Mouse (Mus musculus): ENCODE measurements at regions not wholly inside any gene's neighbourhood (a gene's known extent, or its start where the extent isn't known, plus 50 kb on each side); places are given as distances from the start of the nearest gene placed in this dataset.

GRCm38 (mm10) chr13:57189246-57189645, 293.5 kb upstream of the Trpc7 start:
- in situ Hi-C loops (cut with MboI, MseI), result no loop called here

GRCm38 (mm10) chr13:57186168-57186567, 290.4 kb upstream of the Trpc7 start:
- in situ Hi-C loops (cut with MboI, MseI), result no loop called here

DNA sequence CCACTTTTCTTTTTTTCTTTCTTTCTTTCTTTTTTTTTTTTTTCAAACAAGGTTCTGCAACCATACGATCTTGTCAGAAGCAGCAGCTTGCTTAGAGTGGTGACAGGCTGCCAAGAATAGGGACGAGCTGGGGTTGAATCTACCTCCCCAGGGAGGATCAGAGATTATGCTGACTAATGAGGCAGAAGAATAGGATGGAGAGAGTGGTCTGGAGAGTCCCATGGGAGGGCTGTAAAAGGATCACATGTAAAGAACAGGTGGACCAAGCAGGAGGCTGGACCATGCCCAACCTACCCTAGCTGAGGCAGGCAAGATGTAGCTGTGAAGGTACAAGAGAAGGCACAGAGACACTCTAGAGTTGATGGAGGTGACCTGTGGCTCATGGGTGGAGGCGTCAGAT, 274.4 kb upstream of the Trpc7 start:
- in situ Hi-C loops (cut with MboI, MseI), result no loop called here

- in situ Hi-C loops (cut with MboI, MseI), result no loop called here
Observed at GRCm38 (mm10) chr13:57169621-57170020, 273.8 kb upstream of the Trpc7 start.

- in situ Hi-C loops (cut with MboI, MseI), result no loop called here
Observed at GRCm38 (mm10) chr13:57165367-57165766, 269.6 kb upstream of the Trpc7 start.

- in situ Hi-C loops (cut with MboI, MseI), result no loop called here
Observed at GRCm38 (mm10) chr13:57152787-57153186, 257.0 kb upstream of the Trpc7 start.

DNA sequence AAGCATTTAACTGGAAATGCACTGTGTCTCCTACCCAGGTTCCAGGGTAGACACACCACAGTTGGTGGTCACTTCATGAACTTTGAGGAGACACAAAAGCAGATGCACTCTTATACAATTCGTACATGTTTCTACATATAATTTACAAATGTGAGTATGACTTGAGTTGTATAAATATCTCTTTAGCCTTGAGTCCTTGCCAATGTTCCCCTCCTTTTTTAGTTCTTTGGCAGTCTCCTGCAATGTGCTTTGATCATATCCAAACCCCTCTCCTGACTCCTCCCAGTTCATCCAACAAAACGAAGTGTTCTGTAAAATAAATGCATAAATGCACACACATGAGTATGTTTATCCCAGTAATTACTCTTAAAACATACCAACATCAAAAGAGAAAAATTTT, 251.8 kb upstream of the Trpc7 start:
- in situ Hi-C loops (cut with MboI, MseI), result no loop called here

DNA sequence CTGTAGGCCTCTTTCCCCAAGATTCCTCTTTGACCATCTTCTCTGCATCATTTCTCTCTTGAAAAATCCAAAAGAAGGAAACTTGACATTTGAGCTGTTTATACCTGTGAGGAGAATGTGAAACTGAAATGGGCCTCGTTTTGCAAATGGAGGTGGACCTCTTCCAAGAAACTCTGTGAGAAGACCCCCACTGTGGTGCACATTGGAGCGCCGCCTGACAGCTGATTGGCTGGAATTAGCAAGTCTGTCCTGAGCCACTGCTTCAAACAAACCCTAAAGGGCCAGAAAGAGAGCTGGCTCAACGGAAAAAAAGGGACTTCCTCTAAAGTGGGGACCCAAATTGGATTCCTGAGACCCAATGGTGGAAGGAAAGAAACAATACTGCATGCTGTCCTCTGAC, 250.9 kb upstream of the Trpc7 start:
- in situ Hi-C loops (cut with MboI, MseI), result no loop called here

- in situ Hi-C loops (cut with MboI, MseI), result no loop called here
Observed at GRCm38 (mm10) chr13:57145782-57146181, 250.0 kb upstream of the Trpc7 start.

DNA sequence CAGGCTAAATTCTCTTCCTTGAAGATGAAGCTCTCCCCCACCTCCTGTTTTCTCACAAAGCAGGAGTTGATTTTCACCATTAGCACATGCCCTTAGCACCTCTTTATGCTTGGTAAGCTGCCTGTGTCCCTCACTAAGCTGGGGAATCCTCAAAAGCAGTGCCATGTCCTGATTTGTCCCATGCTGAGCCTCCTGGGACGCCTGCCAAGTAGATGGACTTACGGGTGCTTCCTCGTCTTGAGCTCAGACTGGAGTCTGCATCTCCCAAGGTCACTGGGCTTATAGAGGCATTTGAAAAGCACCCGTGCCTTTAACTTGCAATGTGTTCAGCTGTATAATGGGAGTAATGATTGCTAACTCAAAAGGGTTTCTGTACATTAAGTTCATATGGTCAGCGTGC, 247.1 kb upstream of the Trpc7 start:
- in situ Hi-C loops (cut with MboI, MseI), result no loop called here

- in situ Hi-C loops (cut with MboI, MseI), result no loop called here
Observed at GRCm38 (mm10) chr13:57142441-57142840, 246.6 kb upstream of the Trpc7 start.

DNA sequence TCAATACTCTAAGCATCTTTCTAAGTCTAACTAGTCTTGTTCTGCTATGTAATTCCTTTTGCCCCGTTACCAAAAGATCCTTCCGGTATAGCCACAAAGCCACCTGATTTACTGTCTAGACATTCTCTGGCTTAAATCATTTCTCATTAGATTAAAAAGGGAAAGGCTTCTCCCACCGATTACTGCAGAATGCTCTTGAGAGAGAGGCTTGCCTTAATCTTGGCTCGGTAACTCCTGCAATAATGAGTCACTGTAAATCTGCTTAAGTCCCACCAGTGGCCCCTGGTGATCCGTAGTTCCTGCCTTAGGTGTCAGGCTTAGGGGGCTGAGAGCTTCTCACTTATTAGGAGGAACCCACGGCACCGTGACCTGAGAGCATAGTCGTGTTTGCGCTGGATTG, 220.1 kb upstream of the Trpc7 start:
- in situ Hi-C loops (cut with MboI, MseI), result no loop called here

GRCm38 (mm10) chr13:57107956-57108355, 212.2 kb upstream of the Trpc7 start:
- in situ Hi-C loops (cut with MboI, MseI), result no loop called here

- in situ Hi-C loops (cut with MboI, MseI), result no loop called here
Observed at GRCm38 (mm10) chr13:57099601-57100000, 203.8 kb upstream of the Trpc7 start.

DNA sequence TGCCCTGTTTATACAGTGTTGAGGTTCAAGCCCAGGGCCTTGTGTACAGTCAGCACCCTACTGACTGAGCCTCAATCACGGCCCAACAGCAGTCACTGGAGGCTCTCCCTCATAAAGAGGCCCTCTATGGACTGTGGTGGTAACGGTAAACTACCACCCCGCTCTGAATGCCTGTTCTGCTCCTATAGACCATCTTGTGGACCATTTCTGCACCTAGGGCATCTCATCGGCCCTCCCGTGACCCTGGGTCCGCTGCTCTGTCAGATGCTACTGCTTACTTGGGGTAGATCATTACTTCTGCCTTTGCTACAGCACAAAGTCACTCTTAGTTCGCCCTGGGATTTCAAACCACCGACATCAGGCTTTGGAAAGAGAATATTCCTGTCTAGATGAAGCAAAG, 196.1 kb upstream of the Trpc7 start:
- in situ Hi-C loops (cut with MboI, MseI), result no loop called here

DNA sequence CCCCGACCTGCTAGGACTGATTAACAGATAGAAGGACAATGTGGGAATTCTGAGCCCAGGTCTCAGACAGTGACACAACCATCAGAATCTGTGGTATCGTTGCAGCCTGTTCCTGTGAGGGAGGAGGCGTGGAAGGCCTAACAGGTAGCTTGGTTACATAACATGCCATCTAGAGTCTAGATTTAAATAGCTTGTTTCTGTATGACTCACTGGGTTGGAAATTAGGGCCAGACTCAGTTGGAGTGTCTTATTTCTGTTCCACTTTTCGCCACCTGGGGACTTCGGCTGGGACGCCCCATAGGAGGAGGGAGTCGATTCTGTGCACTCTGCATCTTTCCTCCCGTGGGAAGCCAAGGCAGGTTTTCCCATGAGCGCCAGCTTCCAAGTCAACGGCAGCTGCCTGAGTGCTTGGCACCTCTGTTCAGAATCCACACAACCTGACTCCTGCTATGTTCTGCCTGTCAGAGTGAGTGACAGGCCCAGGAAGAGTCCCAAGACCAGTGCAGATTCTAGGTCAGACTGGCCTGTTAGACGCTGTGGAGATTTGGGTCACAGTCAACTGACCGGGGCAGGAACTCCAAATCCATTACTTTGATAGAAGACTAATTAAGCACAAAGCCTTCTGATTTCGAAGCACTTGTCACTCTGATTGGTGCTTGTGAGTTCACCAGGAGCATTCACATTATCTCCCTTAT, 193.7 kb upstream of the Trpc7 start:
- in situ Hi-C loops (cut with MboI, MseI), result no loop called here

DNA sequence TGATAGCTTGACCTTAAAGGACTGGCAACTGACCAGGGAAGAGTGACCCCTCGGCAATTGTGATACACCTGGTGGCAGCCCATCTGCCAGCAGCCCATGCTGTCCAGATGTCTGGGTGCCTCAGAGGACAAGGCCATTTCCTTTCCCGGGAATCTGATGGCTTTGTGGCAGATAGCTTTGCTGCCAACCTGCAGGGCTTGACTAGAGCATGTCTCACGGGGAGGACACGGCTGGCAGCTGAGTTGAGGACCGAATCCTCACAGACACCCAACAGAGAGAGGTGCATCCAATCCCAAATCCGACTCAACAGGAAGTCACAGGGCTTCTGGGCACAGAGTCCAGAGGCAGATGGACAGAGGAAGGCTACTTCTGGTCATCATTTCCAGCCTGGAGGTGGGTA, 192.2 kb upstream of the Trpc7 start:
- in situ Hi-C loops (cut with MboI, MseI), result no loop called here

- in situ Hi-C loops (cut with MboI, MseI), result no loop called here
Observed at GRCm38 (mm10) chr13:57087398-57087797, 191.6 kb upstream of the Trpc7 start.

DNA sequence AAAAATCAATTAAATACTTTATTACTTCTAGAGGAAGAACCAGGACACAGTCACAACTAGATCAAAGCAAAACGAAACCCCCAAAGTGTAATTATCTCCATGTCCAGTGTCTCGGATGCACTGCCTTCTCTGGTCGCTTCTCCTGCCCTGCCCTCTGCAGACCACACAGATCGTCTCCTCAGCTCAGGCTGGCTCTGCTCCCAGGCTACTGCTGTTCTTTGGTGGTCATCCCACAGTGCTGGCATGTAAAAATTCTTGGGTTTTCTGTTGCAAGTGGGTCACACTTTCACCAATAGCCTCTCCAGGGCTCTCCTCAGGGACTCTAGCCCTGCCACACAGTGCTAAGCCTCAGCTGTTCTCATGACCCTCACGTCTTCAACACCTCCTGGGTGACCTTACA, 188.0 kb upstream of the Trpc7 start:
- in situ Hi-C loops (cut with MboI, MseI), result no loop called here

DNA sequence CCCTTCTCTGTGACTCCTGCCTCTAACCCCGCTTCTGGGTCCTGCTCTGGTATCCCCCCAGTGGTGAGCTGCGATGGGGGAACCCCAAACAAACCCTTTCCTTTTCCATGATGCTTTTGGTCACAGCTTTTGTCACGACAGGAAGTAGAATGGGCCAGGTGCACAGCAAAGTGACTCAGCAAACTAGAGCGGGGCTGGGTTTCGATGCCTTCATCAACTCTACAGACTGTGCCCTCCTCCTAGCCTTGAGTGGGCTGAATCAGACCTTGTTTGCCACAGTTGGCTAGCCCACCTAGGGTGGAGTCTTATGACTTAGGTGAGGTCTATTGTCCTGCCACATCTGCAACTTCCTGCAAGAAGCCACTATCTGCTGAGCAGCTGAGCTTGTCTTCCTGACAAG, 174.7 kb upstream of the Trpc7 start:
- in situ Hi-C loops (cut with MboI, MseI), result no loop called here

DNA sequence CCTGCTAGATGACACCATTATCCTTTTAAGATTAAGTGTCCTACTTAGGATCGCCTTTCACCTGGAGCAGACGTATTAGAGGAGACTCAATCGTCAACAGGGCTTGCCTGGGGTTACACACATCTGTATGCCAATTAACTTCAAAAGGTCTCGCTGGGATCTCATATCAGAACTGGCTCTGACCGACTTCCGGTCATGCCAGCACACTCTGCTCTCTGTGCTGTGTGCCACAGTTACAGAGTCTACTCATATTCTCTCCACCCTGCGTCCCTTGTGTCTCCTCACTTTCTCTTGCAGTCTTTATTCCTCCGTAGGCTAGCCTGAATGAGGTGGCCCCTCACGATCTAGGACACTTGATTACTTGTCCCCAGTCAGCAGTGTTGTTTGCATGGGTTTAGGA, 165.9 kb upstream of the Trpc7 start:
- in situ Hi-C loops (cut with MboI, MseI), result no loop called here

DNA sequence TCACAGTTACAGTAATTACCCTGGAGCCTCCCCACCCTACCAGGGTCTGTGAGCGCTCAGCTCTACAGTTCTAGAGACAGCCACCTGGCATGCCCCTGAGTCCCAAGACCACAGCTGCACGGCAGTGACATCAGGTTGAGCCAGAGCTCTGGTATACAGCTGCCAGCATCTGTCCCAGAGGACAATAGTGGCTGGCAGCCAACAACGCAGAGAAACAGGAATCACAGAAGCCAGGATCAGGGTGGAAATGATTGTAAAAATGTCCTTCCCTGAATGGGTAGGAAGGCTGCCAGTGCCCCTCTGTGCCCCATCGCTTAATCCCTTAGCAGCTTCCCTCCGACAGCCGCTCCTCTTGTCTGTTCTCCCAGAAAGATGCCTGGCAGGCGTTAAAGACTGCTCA, 165.3 kb upstream of the Trpc7 start:
- in situ Hi-C loops (cut with MboI, MseI), result no loop called here

DNA sequence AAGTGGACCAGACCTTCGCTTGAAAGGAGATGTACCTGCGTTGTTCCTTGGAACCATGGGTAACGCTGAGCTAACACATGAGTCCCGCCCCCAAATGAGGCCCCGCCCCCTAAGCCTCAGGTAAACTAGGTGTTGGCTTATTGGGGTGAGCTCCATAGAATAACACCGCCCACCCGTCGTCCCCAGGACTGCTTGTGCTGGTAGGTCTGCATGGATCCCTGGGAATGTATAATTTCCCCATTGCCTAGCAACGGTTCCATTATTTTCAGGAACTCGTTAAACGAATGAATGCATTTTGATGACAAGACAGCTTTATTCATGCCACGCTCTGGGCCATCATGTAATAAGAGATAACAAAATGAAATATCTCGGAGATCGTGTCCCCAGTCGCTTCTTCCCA, 161.0 kb upstream of the Trpc7 start:
- in situ Hi-C loops (cut with MboI, MseI), result no loop called here
